Mouse (Mus musculus) G1E-ER4 (cell line): Measurements from ENCODE around the gene Agpat1. TPM values are rescaled to one million over a fixed set of nuclear protein-coding genes. Genes with fewer than 3 reads are reported as not detected.

ENCODE experiments used
- GATA1 ChIP-seq: IDR thresholded peaks from one replicate; pipeline ENCODE4 v1.8.0; 2012; ENCODE audit warnings: low read length, inconsistent platforms
- polyA plus RNA-seq: library from polyadenylated mRNA; stranded (reverse); fragments of >175 nt; gene quantifications from 2 replicates; pipeline ENCODE4 v1.2.3, GENCODE M21; 2012

Agpat1 gene
- polyA plus RNA-seq, 1 experiment = 143 TPM

- no peak for TF ChIP-seq GATA1
Measured at GRCm38 (mm10) chr17:34592581-34593549, 11.2 kb upstream of the Agpat1 start.

GRCm38 (mm10) chr17:34593752-34594525 lies 10.1 kb upstream of the Agpat1 start:
- TF ChIP-seq GATA1 = no peak

- no peak for TF ChIP-seq GATA1
Measured at GRCm38 (mm10) chr17:34596098-34596497, 8.0 kb upstream of the Agpat1 start.

GRCm38 (mm10) chr17:34597566-34598095 lies 6.4 kb upstream of the Agpat1 start, which contains the start of gene Ager:
TSS of gene Ager (plus strand) at chr17:34597862.
- no peak for TF ChIP-seq GATA1

- no peak for TF ChIP-seq GATA1
Measured at GRCm38 (mm10) chr17:34599891-34600290, 4.2 kb upstream of the Agpat1 start.

- no peak for TF ChIP-seq GATA1
Measured at GRCm38 (mm10) chr17:34601796-34602195, 2.3 kb upstream of the Agpat1 start.

- no peak for TF ChIP-seq GATA1
Measured at GRCm38 (mm10) chr17:34603375-34604060, 544 bp upstream of the Agpat1 start, which contains the start of gene Rnf5. TSS of gene Rnf5 (minus strand) at chr17:34603690.

GRCm38 (mm10) chr17:34604511-34605237 lies 612 bp downstream of the Agpat1 start:
- no peak for TF ChIP-seq GATA1

GRCm38 (mm10) chr17:34605609-34606008 lies 1.5 kb downstream of the Agpat1 start:
- TF ChIP-seq GATA1 = no peak

GRCm38 (mm10) chr17:34606186-34607039 lies 2.4 kb downstream of the Agpat1 start:
- no peak for TF ChIP-seq GATA1

- no peak for TF ChIP-seq GATA1
Measured at GRCm38 (mm10) chr17:34607997-34608396, 3.9 kb downstream of the Agpat1 start.

- TF ChIP-seq GATA1 = no peak
Measured at GRCm38 (mm10) chr17:34611050-34611449, 7.0 kb downstream of the Agpat1 start.

- peak; percentile 42 for TF ChIP-seq GATA1
Measured at GRCm38 (mm10) chr17:34613054-34613645, 9.1 kb downstream of the Agpat1 start.
